Mouse (Mus musculus): ENCODE results near the gene Pcsk7.

Gene Pcsk7

GRCm38 (mm10) chr9:45906355-45907077, at the start of gene Pcsk7, which contains the start of gene Rnf214:
Pcsk7 (plus strand) TSS chr9:45906497.
Rnf214 (minus strand) TSS chr9:45906911.
- DNase-seq (ENCODE audit: extremely low spot score, low read depth, low spot score), result peak; percentile 22

DNA sequence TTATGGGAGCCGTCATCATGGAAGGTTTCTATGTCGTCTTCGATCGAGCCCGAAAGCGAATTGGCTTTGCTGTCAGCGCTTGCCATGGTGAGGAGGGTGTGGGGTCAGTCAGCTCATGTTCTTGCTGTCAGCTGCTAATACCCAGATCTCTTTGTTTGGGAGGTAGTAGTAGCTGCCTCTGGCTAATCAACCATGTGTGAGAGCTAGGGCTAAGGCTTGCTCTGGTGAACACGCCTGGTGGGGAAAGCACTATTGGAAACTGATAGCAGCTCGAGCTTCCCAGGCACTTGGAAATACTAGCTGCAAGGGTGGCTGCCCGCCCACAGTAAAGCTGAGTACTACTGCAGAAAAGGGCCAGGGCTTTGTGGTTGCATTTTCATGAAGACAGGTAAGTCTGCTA, 46.9 kb upstream of the Pcsk7 start:
- no peak for DNase-seq (ENCODE audit: extremely low spot score, low read depth, low spot score)

DNA sequence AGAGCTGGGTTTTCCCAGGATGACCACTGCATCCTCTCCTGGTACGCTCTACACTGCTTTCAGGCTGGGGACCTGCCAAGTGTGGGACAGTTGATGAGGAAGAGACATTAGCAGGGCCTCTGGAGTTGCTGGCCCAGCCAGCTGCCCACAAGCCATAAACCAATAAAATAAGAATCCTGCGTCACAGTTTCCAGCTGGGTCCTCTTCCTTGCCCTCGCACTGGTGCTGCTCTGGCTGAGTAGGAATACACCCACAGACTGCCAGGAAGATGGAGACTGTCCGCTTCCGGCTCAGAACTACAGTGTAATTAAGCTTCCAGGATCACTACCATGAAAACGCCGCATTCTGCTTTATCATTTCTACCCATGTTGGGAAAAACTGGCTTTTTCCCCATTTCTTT, 44.5 kb upstream of the Pcsk7 start:
- no peak for DNase-seq (ENCODE audit: extremely low spot score, low read depth, low spot score)

DNA sequence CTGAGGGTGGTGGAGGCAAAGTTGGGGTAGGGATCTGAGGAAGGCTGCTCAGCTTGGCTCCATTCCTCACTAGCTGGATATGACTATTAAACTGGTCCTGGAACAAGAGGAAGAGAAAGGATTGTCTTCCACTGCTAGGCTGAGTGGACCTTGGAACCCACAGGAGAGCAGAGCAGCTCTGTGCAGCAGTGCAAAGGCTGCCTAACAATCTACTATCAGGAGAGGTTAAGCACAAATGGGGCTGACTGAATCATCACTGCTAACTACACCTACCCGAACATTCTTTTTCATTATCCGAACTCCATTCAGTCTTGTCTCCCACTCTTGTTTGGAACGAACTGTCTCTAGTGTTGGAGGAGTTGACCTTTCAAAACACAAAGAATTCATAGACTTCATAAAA, 37.1 kb upstream of the Pcsk7 start:
- no peak for DNase-seq (ENCODE audit: extremely low spot score, low read depth, low spot score)

- no peak for DNase-seq (ENCODE audit: extremely low spot score, low read depth, low spot score)
Measured at GRCm38 (mm10) chr9:45870265-45870664, 36.0 kb upstream of the Pcsk7 start.

- DNase-seq (ENCODE audit: extremely low spot score, low read depth, low spot score), result no peak
Measured at GRCm38 (mm10) chr9:45877928-45878327, 28.4 kb upstream of the Pcsk7 start.

DNA sequence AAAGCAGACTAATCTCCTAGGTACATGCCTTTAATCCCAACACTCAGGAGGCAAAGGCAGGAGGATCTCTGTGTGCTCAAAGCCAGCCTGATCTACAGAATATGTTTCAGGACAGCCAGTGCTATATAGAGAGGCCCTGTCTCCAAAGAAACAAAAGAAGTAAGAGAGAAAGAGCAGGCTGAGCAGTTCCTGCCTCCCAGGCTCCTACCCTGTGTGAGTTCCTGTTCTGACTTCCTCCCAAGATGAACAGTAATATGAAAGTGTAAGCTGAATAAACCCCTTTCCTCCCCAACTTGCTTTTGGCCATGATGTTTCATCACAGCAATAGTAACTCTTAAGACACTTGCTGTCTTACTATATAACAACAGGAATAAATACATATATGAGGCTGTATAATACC, 12.6 kb upstream of the Pcsk7 start:
- DNase-seq (ENCODE audit: extremely low spot score, low read depth, low spot score), result no peak

- DNase-seq (ENCODE audit: extremely low spot score, low read depth, low spot score), result no peak
Measured at GRCm38 (mm10) chr9:45905196-45905595, 1.1 kb upstream of the Pcsk7 start.

DNA sequence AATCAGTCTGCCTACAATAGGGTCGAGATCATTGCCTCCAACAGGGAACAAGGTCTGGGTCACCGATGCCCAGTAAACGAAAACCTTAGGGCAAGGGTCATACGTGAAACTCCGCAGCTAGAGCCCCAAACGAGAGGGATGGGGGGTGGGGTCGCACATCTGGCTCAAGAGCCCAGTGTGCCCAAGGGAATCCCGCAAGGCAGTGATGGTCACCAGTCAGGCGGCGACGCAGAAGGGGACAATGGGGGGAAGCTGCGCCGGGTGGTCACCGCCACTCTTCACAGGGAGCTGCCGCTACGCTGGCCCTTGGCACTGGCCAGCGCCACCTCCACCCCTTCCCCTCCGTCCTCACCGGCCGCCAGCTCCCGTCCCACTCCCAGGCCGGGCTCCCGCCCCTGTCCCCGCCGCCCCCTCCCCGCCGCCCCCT, 473 bp upstream of the Pcsk7 start:
- DNase-seq (ENCODE audit: extremely low spot score, low read depth, low spot score), result no peak

DNA sequence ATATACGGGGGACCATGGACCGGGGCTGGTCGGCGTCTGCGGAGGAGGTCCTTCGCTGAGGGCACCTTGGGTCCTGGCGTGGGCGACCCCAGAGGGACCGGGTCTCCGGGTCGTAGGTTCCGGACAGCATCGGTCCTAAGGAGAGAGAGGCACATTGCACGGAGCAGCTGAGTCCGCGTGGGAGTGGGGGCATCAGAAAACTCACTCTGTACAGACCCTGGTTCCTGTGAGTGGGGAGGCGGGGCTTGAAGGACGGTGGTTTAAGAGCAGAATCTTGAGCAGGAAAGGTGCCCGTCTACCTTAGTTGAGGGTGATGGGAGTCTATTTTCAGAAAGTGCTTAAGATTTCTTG, 756 bp downstream of the Pcsk7 start:
- DNase-seq (ENCODE audit: extremely low spot score, low read depth, low spot score), result no peak

DNA sequence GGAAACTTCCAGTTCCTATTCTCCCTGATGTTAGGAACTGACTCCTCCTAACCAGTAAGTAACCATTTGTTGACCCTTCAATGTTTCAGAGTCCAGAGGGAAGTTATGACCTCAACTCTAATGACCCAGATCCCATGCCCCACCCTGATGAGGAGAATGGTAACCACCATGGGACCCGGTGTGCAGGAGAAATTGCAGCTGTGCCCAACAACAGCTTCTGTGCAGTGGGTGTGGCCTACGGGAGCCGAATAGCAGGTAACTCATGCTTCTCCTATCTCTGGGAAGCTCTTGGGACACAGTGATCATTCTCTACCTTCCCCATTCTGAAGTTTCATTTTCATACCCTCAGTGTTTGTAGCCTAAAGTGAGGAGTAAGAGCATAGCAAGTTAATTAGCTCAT, 4.7 kb downstream of the Pcsk7 start:
- no peak for DNase-seq (ENCODE audit: extremely low spot score, low read depth, low spot score)

GRCm38 (mm10) chr9:45911673-45912072, 5.4 kb downstream of the Pcsk7 start:
- DNase-seq (ENCODE audit: extremely low spot score, low read depth, low spot score), result no peak

DNA sequence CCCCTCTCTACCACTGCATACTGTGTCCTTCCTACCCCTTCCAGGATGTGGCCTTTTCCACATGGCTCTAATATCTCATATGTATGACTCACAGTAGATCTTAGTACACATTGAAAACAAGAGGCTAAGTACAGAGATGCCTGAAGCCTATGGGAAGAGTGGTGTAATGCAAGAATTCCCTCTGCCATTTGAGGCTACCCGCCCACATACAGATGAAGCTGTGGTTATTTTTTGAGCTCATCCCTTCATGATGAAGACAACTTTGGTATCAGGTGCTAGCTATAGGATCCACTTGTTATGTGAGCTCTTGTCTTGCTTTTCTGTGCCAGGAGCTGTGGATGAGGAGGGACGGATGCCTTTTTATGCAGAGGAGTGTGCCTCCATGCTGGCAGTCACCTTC, 9.4 kb downstream of the Pcsk7 start:
- no peak for DNase-seq (ENCODE audit: extremely low spot score, low read depth, low spot score)

GRCm38 (mm10) chr9:45917041-45917934, 11.0 kb downstream of the Pcsk7 start:
- DNase-seq (ENCODE audit: extremely low spot score, low read depth, low spot score), result no peak

DNA sequence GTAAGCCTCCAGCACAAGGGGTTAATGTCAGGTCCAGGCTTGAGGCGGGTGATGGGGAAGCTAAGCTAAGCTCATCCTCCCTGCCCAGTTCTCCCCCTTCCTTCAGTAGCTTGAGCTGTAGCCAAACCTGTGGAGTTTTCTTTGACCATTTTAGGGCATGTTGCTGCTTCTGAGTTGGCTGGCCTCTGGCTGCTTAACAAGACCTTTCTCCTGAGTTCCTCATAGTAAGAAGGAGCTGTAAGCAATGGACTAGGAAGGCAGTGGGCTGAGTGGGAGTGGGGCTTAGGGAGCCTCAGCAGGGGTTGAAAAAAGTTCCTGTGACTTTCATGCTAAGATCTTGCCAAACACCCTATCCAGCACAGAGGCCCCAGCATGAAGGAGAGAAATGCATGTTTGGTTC, 13.6 kb downstream of the Pcsk7 start:
- DNase-seq (ENCODE audit: extremely low spot score, low read depth, low spot score), result no peak

- DNase-seq (ENCODE audit: extremely low spot score, low read depth, low spot score), result no peak
Measured at GRCm38 (mm10) chr9:45929285-45929684, 23.0 kb downstream of the Pcsk7 start.

DNA sequence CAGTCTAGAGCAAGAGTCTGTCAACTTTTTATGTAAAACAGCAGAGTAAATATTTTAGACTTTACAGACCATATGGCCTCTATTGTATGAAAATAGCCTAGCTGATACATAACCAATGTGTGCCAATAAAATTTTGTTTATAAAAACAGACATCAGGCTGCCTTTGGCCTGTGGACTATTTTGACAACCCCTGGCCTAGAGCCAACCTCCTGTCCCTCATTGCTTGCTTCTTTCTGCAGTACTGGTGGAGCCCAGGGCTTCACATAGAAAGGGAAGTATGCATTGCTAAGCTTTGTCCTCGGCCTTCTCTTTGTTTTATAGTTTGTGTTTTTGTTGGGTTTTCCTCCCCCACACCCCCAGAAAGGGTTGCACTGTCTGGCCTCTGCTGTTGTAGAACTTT, 25.7 kb downstream of the Pcsk7 start:
- no peak for DNase-seq (ENCODE audit: extremely low spot score, low read depth, low spot score)

DNA sequence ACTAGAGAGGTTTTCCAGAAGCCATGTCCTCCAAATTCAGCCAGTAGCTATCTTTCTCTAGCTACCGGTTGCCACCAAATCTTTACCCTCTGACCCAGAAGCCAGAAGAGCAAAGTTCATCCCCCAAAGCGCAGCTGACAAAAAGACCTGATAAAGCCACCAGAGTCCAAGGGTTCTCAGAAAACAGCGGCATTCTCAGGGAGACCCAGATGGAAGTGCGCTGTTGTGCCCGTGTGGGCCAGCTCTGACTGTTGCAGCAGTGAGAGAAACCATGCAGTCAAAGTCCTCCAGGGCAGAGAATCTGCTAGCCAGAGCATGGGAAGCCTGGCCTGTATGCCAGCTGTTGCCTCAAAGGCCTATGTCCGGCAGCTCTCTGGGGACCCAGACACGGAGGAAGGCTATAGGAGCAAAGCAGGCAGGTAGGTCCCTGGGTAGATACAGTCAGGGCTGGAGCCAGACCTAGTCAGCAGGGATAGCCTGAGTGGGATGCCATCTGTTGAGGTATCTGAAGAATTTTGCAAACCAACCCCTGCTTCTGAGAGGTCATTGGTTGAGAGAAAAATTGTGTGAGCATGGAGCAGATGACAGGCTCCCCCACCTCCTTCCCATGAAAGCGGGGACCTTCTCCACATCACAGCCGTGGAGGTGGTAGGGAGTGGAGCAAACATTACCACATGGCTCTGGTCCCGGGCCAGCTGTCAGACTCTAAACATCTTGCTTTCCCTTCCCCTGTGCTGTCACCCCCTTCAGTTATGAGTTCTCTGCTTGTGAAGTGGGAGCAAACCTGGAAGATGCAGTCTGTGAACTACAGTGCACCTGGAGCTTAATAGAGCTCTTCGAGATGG, 26.5 kb downstream of the Pcsk7 start:
- DNase-seq (ENCODE audit: extremely low spot score, low read depth, low spot score), result no peak

- DNase-seq (ENCODE audit: extremely low spot score, low read depth, low spot score), result no peak
Measured at GRCm38 (mm10) chr9:45935628-45936210, 29.4 kb downstream of the Pcsk7 start, which contains the start of gene Tagln. Tagln (minus strand) TSS chr9:45936058.

DNA sequence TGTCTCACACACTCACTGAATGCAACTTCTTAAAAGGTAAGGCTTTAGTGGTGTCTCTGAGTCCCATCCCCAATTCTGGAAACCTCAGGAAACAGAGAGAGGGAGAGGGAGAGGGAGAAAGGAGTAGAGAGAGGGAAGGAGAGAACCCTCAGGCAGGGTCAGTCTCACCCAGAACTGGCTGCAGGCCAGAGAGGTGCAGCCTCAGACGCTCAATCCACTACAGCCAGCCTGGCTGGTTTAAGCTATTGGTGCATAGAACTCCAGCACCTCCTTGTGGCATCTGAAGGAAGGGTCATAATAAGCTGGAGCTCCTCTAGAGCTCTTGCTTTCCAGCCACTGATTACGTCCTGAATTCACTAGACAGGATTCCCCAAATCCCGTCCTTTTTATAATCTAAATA, 30.6 kb downstream of the Pcsk7 start:
- DNase-seq (ENCODE audit: extremely low spot score, low read depth, low spot score), result no peak

- DNase-seq (ENCODE audit: extremely low spot score, low read depth, low spot score), result no peak
Measured at GRCm38 (mm10) chr9:45938088-45938487, 31.8 kb downstream of the Pcsk7 start.
